Mouse (Mus musculus): ENCODE results near the gene Gpsm1. TPM values are rescaled to one million over a fixed set of nuclear protein-coding genes. Genes with fewer than 3 reads are reported as not detected.

The Gpsm1 gene
- polyA plus RNA-seq, 1 experiment from 2014 or later: 149 TPM

DNA sequence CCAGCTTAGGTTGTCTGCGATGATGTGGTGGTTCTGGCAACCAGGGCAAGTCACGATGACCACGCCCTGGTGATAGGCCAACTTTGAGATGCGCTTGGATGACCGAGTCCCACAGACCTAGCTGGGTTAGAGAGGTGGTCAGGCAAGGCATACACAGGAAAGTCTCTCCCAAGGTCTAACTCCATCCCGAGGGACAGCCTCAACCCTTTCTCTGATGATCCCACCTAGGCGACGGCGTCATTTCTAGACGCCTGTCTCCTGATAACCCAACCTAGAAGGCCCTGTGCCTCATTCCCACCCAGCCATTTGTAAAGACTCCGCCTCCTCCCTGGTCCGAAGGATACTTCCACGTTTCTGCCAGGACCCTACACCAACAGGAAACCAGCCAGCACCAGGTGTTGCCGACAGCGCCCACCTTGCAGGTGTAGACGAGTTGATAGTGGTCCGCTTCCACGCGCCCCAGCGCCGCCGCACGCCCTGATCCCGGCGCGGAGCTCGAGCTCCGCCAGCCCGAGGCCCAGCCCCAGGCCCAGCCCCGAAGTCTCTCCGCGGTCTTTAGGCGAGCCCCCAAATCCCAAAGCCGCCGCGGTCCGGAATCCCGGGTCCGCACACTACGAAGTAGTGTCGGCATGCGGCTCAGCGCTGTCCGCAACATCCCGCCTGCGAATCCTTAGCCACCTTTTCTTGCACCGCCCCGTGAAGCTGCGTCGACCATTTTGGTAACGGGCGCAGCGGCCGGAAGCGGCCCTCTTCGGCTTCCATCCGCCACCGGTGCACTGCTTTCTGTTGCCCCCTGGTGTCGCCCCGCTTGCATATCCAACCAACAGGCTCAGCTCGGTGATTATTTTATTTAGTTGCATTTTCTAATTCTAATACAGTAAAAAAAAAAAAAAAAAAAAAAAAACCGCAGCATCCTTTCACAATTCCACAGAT lies 36.3 kb downstream of the Gpsm1 start, which contains the start of gene Dnlz:
Dnlz (minus strand) TSS at position 753 of the 933 bp plus-strand sequence.
- ATAC-seq (ENCODE audit: low FRiP score): peak; percentile 86
- Histone ChIP-seq H3K27ac (peak within 1 kb of the TSS; percentile 90), H3K36me3 (peaks cover 39% of the 10 kb centered on the region), H3K4me3 (peak within 1 kb of the TSS; percentile 64), H3K9me3 (no peaks in the 10 kb centered on the region), H3K27me3 (no peaks in the 10 kb centered on the region), H3K4me1 (replicated peaks) (peaks cover 34% of the 10 kb centered on the region), H3K4me2 (peak within 1 kb of the TSS; percentile 79), H3K9ac (peak within 1 kb of the TSS; percentile 86)
- 1% methylated on average over 62 of the region's 62 CpGs for WGBS

DNA sequence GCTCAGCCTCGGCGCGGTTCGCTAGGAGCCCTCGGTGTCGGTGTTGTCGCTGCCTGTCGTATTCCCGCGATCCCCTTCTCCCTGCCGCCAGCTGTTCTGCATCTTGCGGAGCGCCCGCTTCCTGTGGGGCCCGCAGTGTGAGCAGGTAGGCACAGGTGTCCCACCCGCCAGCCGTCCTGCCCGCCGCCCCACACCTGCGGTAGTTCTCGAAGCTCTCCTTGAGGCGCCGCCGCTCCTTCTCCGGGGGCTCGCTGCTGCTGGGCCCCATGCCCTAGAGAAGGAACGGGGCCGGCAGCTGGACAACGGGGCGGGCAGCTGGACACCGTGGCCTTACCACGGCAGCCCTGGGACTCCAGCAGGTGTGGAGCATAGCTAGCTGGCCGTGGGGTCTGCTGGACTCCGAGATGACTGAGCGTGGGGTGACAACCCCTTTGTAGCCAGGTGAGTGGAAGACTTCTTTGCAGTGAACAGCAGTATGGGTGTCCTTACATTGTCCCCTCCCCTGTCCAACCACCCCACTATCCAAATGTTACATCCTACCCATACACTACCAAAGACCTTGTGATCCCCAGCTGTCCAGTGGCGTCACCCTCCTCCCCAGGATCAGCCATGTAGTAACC lies 37.1 kb downstream of the Gpsm1 start:
- 3% methylated on average over 36 of the region's 36 CpGs for WGBS
- Histone ChIP-seq H3K36me3 (peaks cover 35% of the 10 kb centered on the region), H3K4me1 (replicated peaks) (peaks cover 35% of the 10 kb centered on the region), H3K4me3 (peak overlapping the region; percentile 64), H3K27ac (peak overlapping the region; percentile 90), H3K9me3 (no peaks in the 10 kb centered on the region), H3K4me2 (peak overlapping the region; percentile 79), H3K9ac (peak overlapping the region; percentile 86), H3K27me3 (no peaks in the 10 kb centered on the region)
- ATAC-seq (ENCODE audit: low FRiP score): peak; percentile 54

DNA sequence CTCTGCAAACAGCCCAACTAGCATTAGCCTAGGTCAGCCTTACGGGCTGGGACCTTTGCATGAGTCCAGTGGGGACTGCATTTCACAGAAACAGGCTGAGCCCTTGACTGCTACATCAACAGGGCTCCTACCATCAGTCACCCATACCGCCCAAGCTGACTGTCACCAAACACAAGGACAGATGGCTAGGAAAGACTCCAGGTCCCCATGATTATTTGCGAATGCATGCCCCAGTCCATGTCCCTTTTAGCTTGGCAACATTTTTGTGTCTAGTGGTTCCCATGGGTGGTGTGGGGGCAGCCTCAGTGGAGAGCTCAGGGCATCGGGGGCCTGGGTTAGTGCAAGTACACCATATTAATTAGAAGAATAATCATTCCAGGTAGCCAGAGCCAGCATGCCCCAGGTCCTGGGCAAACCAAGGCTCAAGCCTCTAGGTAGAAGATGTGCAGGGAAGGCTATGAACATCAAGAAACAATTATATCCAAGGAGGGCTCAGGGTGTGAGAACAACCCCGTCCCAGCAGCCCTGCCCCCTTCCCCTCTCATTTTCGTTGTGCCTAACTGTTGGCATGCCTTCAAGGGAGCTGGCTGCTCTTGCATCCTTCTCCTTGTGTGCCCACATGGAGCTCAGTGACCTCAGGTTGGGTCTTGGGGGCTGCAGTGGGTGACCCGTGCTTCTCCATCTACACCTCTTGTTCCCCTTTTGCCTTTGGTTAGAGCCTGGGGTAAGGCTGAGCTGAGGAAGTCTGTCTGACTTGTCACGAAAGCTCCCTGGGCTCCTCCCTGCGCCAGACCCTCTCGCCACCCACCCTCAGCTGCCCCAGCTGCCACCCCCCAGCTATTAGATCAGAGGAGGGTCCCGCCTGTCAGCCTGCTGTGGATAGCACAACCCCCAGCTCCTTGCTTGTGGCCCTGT lies 38.0 kb downstream of the Gpsm1 start:
- Histone ChIP-seq H3K27me3 (no peaks in the 10 kb centered on the region), H3K9me3 (no peaks in the 10 kb centered on the region), H3K27ac (no peak overlapping the region), H3K4me1 (replicated peaks) (peaks cover 38% of the 10 kb centered on the region), H3K4me2 (peak overlapping the region; percentile 79), H3K9ac (peak overlapping the region; percentile 86), H3K4me3 (peak overlapping the region; percentile 64), H3K36me3 (peaks cover 26% of the 10 kb centered on the region)
- ATAC-seq (ENCODE audit: low FRiP score): no peak
- WGBS: 89% methylated on average over 11 of the region's 11 CpGs

DNA sequence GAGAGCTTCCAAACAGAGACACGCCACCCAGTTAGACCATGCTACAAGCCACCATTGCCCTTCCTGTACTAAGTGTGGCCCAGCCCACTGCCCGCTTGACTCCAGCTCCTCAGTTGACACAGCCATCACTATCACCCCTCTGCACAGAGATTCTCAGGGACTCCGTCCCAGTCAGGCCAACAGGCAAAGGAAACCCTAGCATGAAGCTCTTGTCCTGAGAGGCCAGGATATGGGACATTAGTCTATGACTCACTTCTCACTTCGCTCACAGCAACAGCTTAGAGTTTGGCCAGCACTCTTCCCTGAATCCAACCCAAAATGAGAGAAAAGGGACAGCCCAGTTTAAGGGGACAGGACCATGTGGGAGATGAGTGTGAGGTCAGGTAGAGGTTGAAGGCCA lies 39.1 kb downstream of the Gpsm1 start:
- H3K9ac ChIP-seq: no peak overlapping the region

DNA sequence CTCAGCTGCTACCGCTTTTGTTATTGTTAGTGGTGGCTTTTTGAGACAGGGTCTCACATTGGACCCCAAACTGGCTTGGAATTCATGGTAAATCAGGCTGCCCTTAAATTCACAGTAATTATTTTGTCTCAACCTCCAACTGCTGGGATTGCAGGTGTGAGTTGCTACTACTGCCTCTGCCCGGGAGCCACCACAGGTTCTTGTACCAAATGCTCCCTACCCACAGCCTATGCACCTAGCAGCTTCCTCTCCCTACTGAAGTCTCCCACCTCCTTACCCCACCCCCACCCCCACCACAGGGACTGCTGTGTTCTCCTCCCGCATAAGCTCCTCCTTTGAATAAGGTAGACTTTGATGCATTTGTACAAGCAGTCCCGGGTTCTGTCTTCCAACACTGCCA lies 40.9 kb downstream of the Gpsm1 start:
- Histone ChIP-seq H3K27ac (no peak overlapping the region), H3K4me2 (no peak overlapping the region), H3K27me3 (no peaks in the 10 kb centered on the region), H3K9me3 (no peaks in the 10 kb centered on the region), H3K36me3 (0 out of 2 replicates have a peak, but pooled peaks cover 4% of the 10 kb centered on the region), H3K4me3 (no peak overlapping the region), H3K4me1 (replicated peaks) (peaks cover 25% of the 10 kb centered on the region), H3K9ac (no peak overlapping the region; the same call in 1 of the 2 replicates)
- WGBS: 86% methylated on average over 4 of the region's 4 CpGs
- no peak for ATAC-seq (ENCODE audit: low FRiP score)

More for the DNA sequence above, 39.1 kb downstream of the Gpsm1 start:
- Histone ChIP-seq H3K4me3 (no peak overlapping the region), H3K9me3 (no peaks in the 10 kb centered on the region), H3K27ac (no peak overlapping the region), H3K36me3 (peaks cover 15% of the 10 kb centered on the region), H3K4me2 (no peak overlapping the region), H3K27me3 (no peaks in the 10 kb centered on the region), H3K4me1 (replicated peaks) (peaks cover 38% of the 10 kb centered on the region)
- 92% methylated on average over 4 of the region's 4 CpGs for WGBS
- no peak for ATAC-seq (ENCODE audit: low FRiP score)

DNA sequence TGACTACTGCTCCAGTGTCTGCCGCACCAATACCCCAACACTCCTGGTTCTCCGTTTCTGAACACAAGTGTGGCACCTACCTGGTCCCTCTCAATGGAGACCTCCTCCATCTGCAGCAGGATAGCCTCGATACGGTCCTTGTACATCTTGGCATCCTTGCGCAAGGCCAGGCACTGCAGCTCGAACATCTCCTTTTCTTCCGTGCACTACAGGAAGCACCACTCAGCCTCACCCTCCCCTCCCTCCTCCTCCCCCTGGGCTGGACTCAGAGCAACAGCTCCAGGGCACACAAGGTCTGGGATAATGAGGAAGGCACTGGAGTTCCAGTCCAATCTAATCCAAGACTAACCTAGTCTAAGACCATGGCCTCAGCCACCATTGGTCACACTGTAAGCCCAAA lies 41.4 kb downstream of the Gpsm1 start:
- peak overlapping the region; percentile 24; the same call in 1 of the 2 replicates for H3K9ac ChIP-seq
- H3K4me3 ChIP-seq: no peak overlapping the region
- ATAC-seq (ENCODE audit: low FRiP score): no peak
- H3K36me3 ChIP-seq: 0 out of 2 replicates have a peak, but pooled peaks cover 4% of the 10 kb centered on the region
- 81% methylated on average over 7 of the region's 7 CpGs for WGBS
- no peak overlapping the region for H3K27ac ChIP-seq
- H3K27me3 ChIP-seq: no peaks in the 10 kb centered on the region
- no peaks in the 10 kb centered on the region for H3K9me3 ChIP-seq
- H3K4me2 ChIP-seq: no peak overlapping the region
- peaks cover 23% of the 10 kb centered on the region for H3K4me1 ChIP-seq (replicated peaks)

DNA sequence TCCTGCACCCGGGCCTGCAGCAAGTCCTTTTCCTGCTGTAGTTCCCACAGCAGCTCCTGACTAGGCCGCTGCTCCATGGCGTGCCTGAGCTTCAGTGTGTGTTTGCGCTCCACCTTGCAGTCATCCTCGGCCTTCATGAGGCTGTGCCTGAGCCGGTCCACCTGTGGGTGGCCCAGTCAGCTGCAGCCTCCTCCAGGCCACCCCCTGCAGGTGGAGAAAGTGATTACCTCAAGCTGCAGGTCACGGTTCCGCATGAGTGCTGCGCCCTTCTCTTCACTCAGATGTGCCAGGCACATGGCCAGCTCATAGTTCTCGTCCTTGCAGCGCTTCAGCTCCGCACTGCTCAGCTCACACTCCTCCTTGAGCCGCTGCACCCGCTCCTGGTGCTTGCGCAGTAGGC lies 42.2 kb downstream of the Gpsm1 start:
- Histone ChIP-seq H3K9me3 (no peaks in the 10 kb centered on the region), H3K27me3 (no peaks in the 10 kb centered on the region), H3K4me2 (no peak overlapping the region), H3K4me1 (replicated peaks) (peaks cover 22% of the 10 kb centered on the region), H3K9ac (peak overlapping the region; percentile 24; the same call in 1 of the 2 replicates), H3K27ac (no peak overlapping the region), H3K4me3 (no peak overlapping the region), H3K36me3 (peaks cover 4% of the 10 kb centered on the region)
- 58% methylated on average over 15 of the region's 15 CpGs for WGBS
- ATAC-seq (ENCODE audit: low FRiP score): no peak

DNA sequence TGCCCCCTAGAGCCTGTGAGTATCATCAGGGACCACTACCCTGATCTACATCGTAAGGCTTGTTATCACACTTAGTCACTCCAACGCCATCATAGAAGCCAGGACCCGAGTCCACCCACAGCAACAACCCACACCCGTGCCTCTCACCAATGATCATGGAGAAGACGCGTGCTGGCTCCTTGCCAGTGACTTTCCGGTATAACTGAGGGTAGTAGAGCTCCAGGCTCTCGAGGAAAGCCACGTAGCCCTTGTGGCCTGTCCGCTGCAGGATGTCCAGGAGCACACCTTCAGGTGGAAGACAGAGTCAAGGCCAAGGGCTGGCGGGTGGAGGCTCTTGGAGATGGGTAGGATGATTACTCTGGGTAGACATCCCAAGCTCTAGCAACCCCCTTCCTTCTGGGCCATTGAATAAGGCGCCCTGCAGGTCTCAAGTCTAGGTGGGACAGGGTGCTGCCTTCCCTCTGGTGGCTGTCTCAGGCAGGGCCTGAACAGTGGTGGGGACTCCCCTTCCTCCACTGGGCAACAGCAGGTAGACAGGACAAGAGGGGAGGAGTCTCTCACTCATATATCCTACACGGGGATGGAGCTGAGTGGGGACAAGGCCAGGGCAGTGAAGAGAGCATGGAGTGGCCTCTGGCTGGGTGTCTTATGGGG lies 43.5 kb downstream of the Gpsm1 start:
- Histone ChIP-seq H3K27ac (no peak overlapping the region), H3K4me3 (no peak overlapping the region), H3K4me1 (replicated peaks) (peaks cover 9% of the 10 kb centered on the region), H3K9me3 (no peaks in the 10 kb centered on the region), H3K4me2 (no peak overlapping the region), H3K9ac (no peak overlapping the region), H3K27me3 (no peaks in the 10 kb centered on the region), H3K36me3 (peaks cover 18% of the 10 kb centered on the region)
- WGBS: 91% methylated on average over 13 of the region's 13 CpGs
- ATAC-seq (ENCODE audit: low FRiP score): no peak

DNA sequence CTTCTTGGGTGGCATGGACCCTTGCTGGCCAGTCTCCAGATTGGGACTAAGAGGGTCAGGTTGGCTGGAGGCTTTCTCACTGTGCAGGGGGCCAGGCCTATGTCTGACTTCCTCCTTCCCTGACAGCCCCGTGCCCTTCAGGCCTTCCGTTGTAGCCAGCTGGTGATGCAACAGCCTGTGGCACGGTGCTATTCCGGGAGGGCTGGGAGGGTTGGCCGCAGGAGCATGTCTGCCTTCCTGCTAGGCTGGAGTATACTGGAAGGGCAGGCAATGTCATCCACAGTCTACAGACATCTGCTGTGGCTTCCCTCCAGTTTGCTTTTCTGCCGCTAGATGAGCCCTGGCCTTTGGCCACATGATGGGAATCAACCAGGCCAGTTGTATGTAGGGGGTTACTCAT lies 44.7 kb downstream of the Gpsm1 start:
- Histone ChIP-seq H3K4me3 (no peak overlapping the region), H3K4me1 (replicated peaks) (0 out of 2 replicates have a peak, but pooled peaks cover 8% of the 10 kb centered on the region), H3K27ac (no peak overlapping the region), H3K9ac (no peak overlapping the region), H3K9me3 (no peaks in the 10 kb centered on the region), H3K36me3 (peaks cover 29% of the 10 kb centered on the region), H3K4me2 (no peak overlapping the region), H3K27me3 (no peaks in the 10 kb centered on the region)
- ATAC-seq (ENCODE audit: low FRiP score): no peak
- WGBS: 88% methylated on average over 6 of the region's 6 CpGs

DNA sequence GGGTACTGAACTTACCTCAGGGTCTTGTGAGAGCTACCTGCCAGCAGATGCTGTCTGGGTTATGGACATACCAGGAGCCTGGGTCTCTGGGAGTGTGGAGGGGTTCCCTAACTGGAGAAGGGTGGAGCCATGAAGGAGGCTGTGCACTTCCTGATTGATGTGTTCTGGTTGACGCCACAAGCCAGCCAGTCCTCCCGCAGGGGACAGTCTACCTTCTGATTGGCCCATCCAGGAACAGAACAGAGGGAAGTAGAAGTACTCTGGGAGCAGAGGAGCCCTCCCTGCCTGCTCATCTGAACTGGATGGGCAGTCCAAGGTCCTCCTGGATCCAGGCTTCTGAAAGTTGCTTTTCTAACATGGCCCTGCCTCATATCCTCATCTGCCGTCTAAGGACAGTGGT lies 45.5 kb downstream of the Gpsm1 start, which contains the start of gene Card9:
Card9 (minus strand) TSS at position 147 of the 400 bp plus-strand sequence.
- no peak within 1 kb of the TSS for H3K9ac ChIP-seq
- peaks cover 37% of the 10 kb centered on the region for H3K36me3 ChIP-seq
- H3K27me3 ChIP-seq: no peaks in the 10 kb centered on the region
- no peak within 1 kb of the TSS for H3K4me2 ChIP-seq
- no peak within 1 kb of the TSS for H3K4me3 ChIP-seq
- no peak for ATAC-seq (ENCODE audit: low FRiP score)
- WGBS: 52% methylated on average over 3 of the region's 3 CpGs
- H3K4me1 ChIP-seq (replicated peaks): 0 out of 2 replicates have a peak, but pooled peaks cover 4% of the 10 kb centered on the region
- H3K27ac ChIP-seq: no peak within 1 kb of the TSS
- H3K9me3 ChIP-seq: no peaks in the 10 kb centered on the region

DNA sequence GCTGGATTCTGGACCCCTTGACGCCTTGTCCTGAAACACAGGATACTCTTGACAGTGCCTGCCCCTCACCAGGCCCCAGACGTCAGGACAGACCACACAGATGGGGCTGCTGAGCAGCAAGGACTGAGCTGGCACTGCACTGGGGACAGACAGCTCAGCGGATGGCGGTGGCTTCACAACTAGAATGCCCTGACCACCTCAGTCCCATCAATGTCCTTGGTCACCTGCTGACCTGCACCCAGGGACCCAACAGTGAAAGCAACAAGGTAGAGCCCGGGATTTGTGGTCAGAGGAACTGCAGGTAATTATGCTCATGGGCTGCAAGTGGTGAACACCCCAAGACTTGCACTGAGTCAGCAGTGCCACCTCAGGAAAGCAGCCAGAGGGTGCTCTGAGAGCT lies 47.7 kb downstream of the Gpsm1 start:
- H3K4me2 ChIP-seq: no peak overlapping the region
- 87% methylated on average over 5 of the region's 5 CpGs for WGBS
- H3K4me3 ChIP-seq: no peak overlapping the region
- no peak overlapping the region for H3K27ac ChIP-seq
- no peaks in the 10 kb centered on the region for H3K4me1 ChIP-seq (replicated peaks)
- H3K27me3 ChIP-seq: no peaks in the 10 kb centered on the region
- H3K9ac ChIP-seq: no peak overlapping the region
- peaks cover 56% of the 10 kb centered on the region for H3K36me3 ChIP-seq
- no peak for ATAC-seq (ENCODE audit: low FRiP score)
- H3K9me3 ChIP-seq: no peaks in the 10 kb centered on the region
